Mouse (Mus musculus): ENCODE data around the gene Snrpa. TPM values are rescaled to one million over a fixed set of nuclear protein-coding genes. Genes with fewer than 3 reads are reported as not detected.

The Snrpa gene
- polyA plus RNA-seq, 1 experiment from 2014 or later: 207 TPM

- peak; percentile 79 for ATAC-seq (ENCODE audit: low read depth)
- WGBS: 1% methylated on average over 61 of the region's 61 CpGs
- Histone ChIP-seq H3K4me2 (ENCODE audit: low read depth, low read length) (peak within 1 kb of the TSS; percentile 73), H3K4me1 (ENCODE audit: control insufficient read depth, insufficient read depth, low read length) (peaks cover 42% of the 10 kb centered on the region), H3K27me3 (ENCODE audit: control insufficient read depth, insufficient read depth, low read length) (no peaks in the 10 kb centered on the region), H3K4me3 (ENCODE audit: low read depth, low read length) (peak within 1 kb of the TSS; percentile 70), H3K36me3 (ENCODE audit: control insufficient read depth, insufficient read depth, low read length) (peaks cover 4% of the 10 kb centered on the region; the same call in 1 of the 2 replicates), H3K9me3 (ENCODE audit: control insufficient read depth, low read length) (no peaks in the 10 kb centered on the region), H3K27ac (ENCODE audit: low read depth, low read length) (peak within 1 kb of the TSS; percentile 98), H3K9ac (replicated peaks; ENCODE audit: low read depth, low read length) (peak within 1 kb of the TSS; percentile 78)
Observed at GRCm38 (mm10) chr7:27166614-27167474, 29.2 kb downstream of the Snrpa start, which contains the start of gene Egln2. Gene Egln2 (minus strand): TSS chr7:27166802.

DNA sequence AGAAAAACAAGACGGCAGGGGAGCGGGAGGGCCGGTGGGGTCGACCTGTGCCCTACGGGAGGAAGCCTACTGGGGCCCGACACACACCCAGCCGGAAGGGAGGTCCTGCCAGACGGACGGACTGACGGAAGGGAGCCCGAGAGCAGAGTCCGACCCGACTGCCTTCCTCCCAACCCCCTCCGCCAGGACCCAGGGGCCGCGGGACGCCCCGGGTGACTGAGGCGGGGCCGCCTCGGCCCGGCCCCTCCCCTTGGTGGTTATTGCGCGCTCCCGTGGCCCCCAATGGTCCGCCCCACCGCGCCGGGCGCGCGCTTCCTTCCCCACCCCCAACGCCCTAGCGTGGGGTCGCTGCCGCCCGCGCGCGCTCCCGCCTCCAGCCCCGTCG is 29.9 kb downstream of the Snrpa start:
- WGBS: 1% methylated on average over 36 of the region's 43 CpGs

DNA sequence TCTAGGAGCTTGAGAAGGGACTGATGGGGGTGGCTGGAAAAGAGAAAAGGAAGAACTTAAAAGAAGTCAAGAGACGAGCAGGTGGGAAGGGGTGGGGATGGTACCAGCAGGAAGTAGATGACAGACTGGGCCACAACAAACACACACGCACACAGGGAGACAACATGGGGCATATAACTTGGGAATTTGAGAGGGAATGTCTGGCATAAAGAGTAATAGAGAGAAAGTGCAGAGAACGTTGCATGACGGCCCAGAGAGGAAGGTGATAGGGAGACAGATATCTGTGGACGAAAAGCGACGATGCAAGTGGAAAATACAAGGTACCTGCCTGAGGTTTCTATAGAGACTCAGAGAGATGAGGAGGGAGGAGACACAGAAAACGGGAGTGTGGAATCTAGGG is 30.4 kb downstream of the Snrpa start:
- Histone ChIP-seq H3K27me3 (ENCODE audit: control insufficient read depth, insufficient read depth, low read length) (no peaks in the 10 kb centered on the region), H3K27ac (ENCODE audit: low read depth, low read length) (peak overlapping the region; percentile 98), H3K4me2 (ENCODE audit: low read depth, low read length) (peak overlapping the region; percentile 73), H3K9me3 (ENCODE audit: control insufficient read depth, low read length) (no peaks in the 10 kb centered on the region), H3K36me3 (ENCODE audit: control insufficient read depth, insufficient read depth, low read length) (peaks cover 2% of the 10 kb centered on the region; the same call in 1 of the 2 replicates), H3K4me3 (ENCODE audit: low read depth, low read length) (peak overlapping the region; percentile 70), H3K4me1 (ENCODE audit: control insufficient read depth, insufficient read depth, low read length) (peaks cover 53% of the 10 kb centered on the region), H3K9ac (replicated peaks; ENCODE audit: low read depth, low read length) (peak overlapping the region; percentile 78)
- no peak for ATAC-seq (ENCODE audit: low read depth)
- WGBS: 5% methylated on average over 8 of the region's 8 CpGs

More for the DNA sequence above, 29.9 kb downstream of the Snrpa start:
- peak overlapping the region; percentile 78 for H3K9ac ChIP-seq (replicated peaks; ENCODE audit: low read depth, low read length)
- H3K36me3 ChIP-seq (ENCODE audit: control insufficient read depth, insufficient read depth, low read length): peaks cover 6% of the 10 kb centered on the region; the same call in 1 of the 2 replicates
- peak; percentile 56 for ATAC-seq (ENCODE audit: low read depth)
- H3K4me2 ChIP-seq (ENCODE audit: low read depth, low read length): peak overlapping the region; percentile 73
- no peaks in the 10 kb centered on the region for H3K9me3 ChIP-seq (ENCODE audit: control insufficient read depth, low read length)
- peak overlapping the region; percentile 70 for H3K4me3 ChIP-seq (ENCODE audit: low read depth, low read length)
- peak overlapping the region; percentile 98 for H3K27ac ChIP-seq (ENCODE audit: low read depth, low read length)
- peaks cover 48% of the 10 kb centered on the region for H3K4me1 ChIP-seq (ENCODE audit: control insufficient read depth, insufficient read depth, low read length)
- no peaks in the 10 kb centered on the region for H3K27me3 ChIP-seq (ENCODE audit: control insufficient read depth, insufficient read depth, low read length)

- WGBS: 67% methylated on average over 23 of the region's 23 CpGs
- H3K4me3 ChIP-seq (ENCODE audit: low read depth, low read length): peak overlapping the region; percentile 70
- H3K27ac ChIP-seq (ENCODE audit: low read depth, low read length): no peak overlapping the region
- ATAC-seq (ENCODE audit: low read depth): peak; percentile 5; the same call in 1 of the 2 replicates
- peaks cover 57% of the 10 kb centered on the region for H3K4me1 ChIP-seq (ENCODE audit: control insufficient read depth, insufficient read depth, low read length)
- peak overlapping the region; percentile 78 for H3K9ac ChIP-seq (replicated peaks; ENCODE audit: low read depth, low read length)
- H3K27me3 ChIP-seq (ENCODE audit: control insufficient read depth, insufficient read depth, low read length): no peaks in the 10 kb centered on the region
- peak overlapping the region; percentile 73 for H3K4me2 ChIP-seq (ENCODE audit: low read depth, low read length)
- no peaks in the 10 kb centered on the region for H3K9me3 ChIP-seq (ENCODE audit: control insufficient read depth, low read length)
- H3K36me3 ChIP-seq (ENCODE audit: control insufficient read depth, insufficient read depth, low read length): peaks cover 2% of the 10 kb centered on the region; the same call in 1 of the 2 replicates
Observed at GRCm38 (mm10) chr7:27165007-27165655, 30.9 kb downstream of the Snrpa start.

GRCm38 (mm10) chr7:27164112-27164947 is 31.7 kb downstream of the Snrpa start:
- no peaks in the 10 kb centered on the region for H3K9me3 ChIP-seq (ENCODE audit: control insufficient read depth, low read length)
- WGBS: 83% methylated on average over 32 of the region's 33 CpGs
- peaks cover 61% of the 10 kb centered on the region for H3K4me1 ChIP-seq (ENCODE audit: control insufficient read depth, insufficient read depth, low read length)
- no peaks in the 10 kb centered on the region for H3K27me3 ChIP-seq (ENCODE audit: control insufficient read depth, insufficient read depth, low read length)
- peak overlapping the region; percentile 70 for H3K4me3 ChIP-seq (ENCODE audit: low read depth, low read length)
- H3K9ac ChIP-seq (replicated peaks; ENCODE audit: low read depth, low read length): peak overlapping the region; percentile 78
- ATAC-seq (ENCODE audit: low read depth): no peak
- H3K36me3 ChIP-seq (ENCODE audit: control insufficient read depth, insufficient read depth, low read length): peaks cover 9% of the 10 kb centered on the region; the same call in 1 of the 2 replicates
- peak overlapping the region; percentile 73 for H3K4me2 ChIP-seq (ENCODE audit: low read depth, low read length)
- no peak overlapping the region for H3K27ac ChIP-seq (ENCODE audit: low read depth, low read length)

GRCm38 (mm10) chr7:27163450-27163805 is 32.6 kb downstream of the Snrpa start:
- no peaks in the 10 kb centered on the region for H3K9me3 ChIP-seq (ENCODE audit: control insufficient read depth, low read length)
- H3K4me1 ChIP-seq (ENCODE audit: control insufficient read depth, insufficient read depth, low read length): peaks cover 61% of the 10 kb centered on the region
- 81% methylated on average over 5 of the region's 5 CpGs for WGBS
- peak overlapping the region; percentile 6; the same call in 1 of the 2 replicates for H3K4me3 ChIP-seq (ENCODE audit: low read depth, low read length)
- no peak for ATAC-seq (ENCODE audit: low read depth)
- H3K27me3 ChIP-seq (ENCODE audit: control insufficient read depth, insufficient read depth, low read length): no peaks in the 10 kb centered on the region
- H3K36me3 ChIP-seq (ENCODE audit: control insufficient read depth, insufficient read depth, low read length): peaks cover 17% of the 10 kb centered on the region
- peak overlapping the region; percentile 73 for H3K4me2 ChIP-seq (ENCODE audit: low read depth, low read length)
- H3K27ac ChIP-seq (ENCODE audit: low read depth, low read length): no peak overlapping the region
- H3K9ac ChIP-seq (replicated peaks; ENCODE audit: low read depth, low read length): peak overlapping the region; percentile 37

DNA sequence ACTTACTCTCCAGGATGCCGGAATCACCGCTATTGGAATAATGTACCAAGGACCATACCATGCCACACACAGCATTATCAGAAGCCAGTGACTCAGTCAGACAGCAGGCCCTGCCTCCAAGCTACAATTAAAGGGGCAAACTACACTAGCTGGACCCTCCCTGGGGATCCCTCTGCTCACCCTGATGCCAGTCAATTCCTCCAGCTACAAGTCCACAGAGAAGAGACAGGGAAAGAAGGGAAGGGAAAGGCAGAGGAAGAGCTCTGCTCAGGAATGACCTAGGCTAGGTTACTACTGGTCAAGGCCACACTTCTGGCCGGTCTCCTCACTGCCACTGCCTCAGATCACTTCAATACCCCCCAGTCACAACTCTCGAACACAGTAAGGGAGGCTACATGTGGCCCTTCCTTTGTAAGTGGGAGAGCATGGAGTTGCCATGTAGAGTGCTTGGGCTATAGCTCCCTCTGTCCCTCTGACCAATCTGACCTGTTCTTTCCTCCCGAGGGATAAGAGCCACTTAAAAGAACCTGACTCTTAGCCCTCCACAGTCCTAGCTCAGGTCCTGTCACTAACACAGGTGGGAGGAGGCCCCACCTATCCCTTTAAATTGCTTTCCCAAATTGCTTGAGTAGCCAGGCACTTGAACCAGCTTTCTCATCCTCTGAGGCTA is 33.2 kb downstream of the Snrpa start:
- Histone ChIP-seq H3K9me3 (ENCODE audit: control insufficient read depth, low read length) (no peaks in the 10 kb centered on the region), H3K36me3 (ENCODE audit: control insufficient read depth, insufficient read depth, low read length) (peaks cover 22% of the 10 kb centered on the region), H3K9ac (replicated peaks; ENCODE audit: low read depth, low read length) (peak overlapping the region; percentile 37), H3K4me1 (ENCODE audit: control insufficient read depth, insufficient read depth, low read length) (peaks cover 61% of the 10 kb centered on the region), H3K4me3 (ENCODE audit: low read depth, low read length) (peak overlapping the region; percentile 6; the same call in 1 of the 2 replicates), H3K27ac (ENCODE audit: low read depth, low read length) (no peak overlapping the region), H3K27me3 (ENCODE audit: control insufficient read depth, insufficient read depth, low read length) (no peaks in the 10 kb centered on the region), H3K4me2 (ENCODE audit: low read depth, low read length) (peak overlapping the region; percentile 73)
- WGBS: 92% methylated on average over 5 of the region's 5 CpGs
- no peak for ATAC-seq (ENCODE audit: low read depth)

DNA sequence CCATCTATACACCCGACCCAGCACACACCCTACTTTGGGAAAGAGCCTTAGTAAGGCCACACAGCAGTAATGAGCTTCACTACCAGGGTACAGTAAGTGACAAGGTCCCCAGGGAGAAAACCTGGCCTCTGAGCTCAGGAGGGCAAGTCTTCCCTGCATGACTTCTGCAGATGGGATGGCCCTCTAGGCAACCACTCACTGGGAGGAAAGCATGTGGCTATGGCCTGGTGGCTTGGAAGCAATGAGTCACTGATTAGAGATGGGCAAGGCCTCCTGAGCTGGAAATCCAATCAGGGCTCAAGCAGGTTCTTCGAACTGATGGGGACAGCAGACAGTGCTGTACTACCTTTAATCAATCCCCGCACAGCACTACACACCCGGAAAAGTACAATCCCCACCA is 34.3 kb downstream of the Snrpa start:
- no peaks in the 10 kb centered on the region for H3K9me3 ChIP-seq (ENCODE audit: control insufficient read depth, low read length)
- H3K27ac ChIP-seq (ENCODE audit: low read depth, low read length): no peak overlapping the region
- peaks cover 29% of the 10 kb centered on the region for H3K36me3 ChIP-seq (ENCODE audit: control insufficient read depth, insufficient read depth, low read length)
- no peak overlapping the region for H3K4me2 ChIP-seq (ENCODE audit: low read depth, low read length)
- no peak for ATAC-seq (ENCODE audit: low read depth)
- no peak overlapping the region for H3K4me3 ChIP-seq (ENCODE audit: low read depth, low read length)
- H3K27me3 ChIP-seq (ENCODE audit: control insufficient read depth, insufficient read depth, low read length): no peaks in the 10 kb centered on the region
- WGBS: 88% methylated on average over 4 of the region's 4 CpGs
- H3K9ac ChIP-seq (replicated peaks; ENCODE audit: low read depth, low read length): no peak overlapping the region
- peaks cover 56% of the 10 kb centered on the region for H3K4me1 ChIP-seq (ENCODE audit: control insufficient read depth, insufficient read depth, low read length)

All from neural tube, embryonic 14.5 days (tissue).